8 mouse cellular contexts compared by ENCODE assay signal in genomic region chr4:148951821-148952291, GRCm38 (mm10).
DNase-seq lines count a peak whose midpoint lies in the region; ATAC-seq and TF ChIP-seq lines count a peak whose summit lies in the region.

No protein-coding gene starts in this region.

- no peak overlapping the region for H3K27ac ChIP-seq in testis, adult 2 months (ENCODE audit: control insufficient read depth, insufficient read depth, low read depth, low read length)
- no peak overlapping the region for H3K27ac ChIP-seq in midbrain, embryonic 13.5 days

- H3K4me3 ChIP-seq in testis, adult 2 months (ENCODE audit: control insufficient read depth, low read depth, low read length), result peak overlapping the region; percentile 60
- H3K4me3 ChIP-seq in midbrain, embryonic 13.5 days (replicated peaks), result peak overlapping the region; percentile 47

- H3K4me2 ChIP-seq in midbrain, embryonic 13.5 days (replicated peaks), result peak overlapping the region; percentile 87

- no peak for TF ChIP-seq CTCF in testis, adult 2 months (IDR thresholded peaks at IDR 0.05; ENCODE audit: control insufficient read depth, insufficient read depth, insufficient replicate concordance, low read depth, low read length)

- H3K9ac ChIP-seq in midbrain, embryonic 13.5 days (replicated peaks), result peak overlapping the region; percentile 74

- no peak for ATAC-seq in cerebellum, adult (ENCODE audit: insufficient number of reproducible peaks, low FRiP score, low TSS enrichment)
- peak; percentile 44 for ATAC-seq in midbrain, embryonic 13.5 days
- ATAC-seq in CD4-positive, CD25-positive, alpha-beta regulatory T cell, adult 4 months, result no peak

- no peaks in the 10 kb centered on the region for H3K27me3 ChIP-seq in testis, adult 2 months (ENCODE audit: control insufficient read depth, insufficient read depth, low read length)
- peaks cover 86% of the 10 kb centered on the region for H3K27me3 ChIP-seq in midbrain, embryonic 13.5 days

- H3K4me1 ChIP-seq in testis, adult 2 months (ENCODE audit: control insufficient read depth, insufficient read depth, low read length), result peaks cover 29% of the 10 kb centered on the region
- H3K4me1 ChIP-seq in midbrain, embryonic 13.5 days (replicated peaks), result peaks cover 43% of the 10 kb centered on the region

- H3K9me3 ChIP-seq in midbrain, embryonic 13.5 days, result no peaks in the 10 kb centered on the region

- peak; percentile 23 for DNase-seq in cerebellum, adult 8-10 months
- DNase-seq in testis, postnatal 14 days (ENCODE audit: low spot score), result no peak
- DNase-seq in kidney, postnatal 4 days, result peak; percentile 51 to 62
- no peak for DNase-seq in B cell, adult 2 months

- no peak for TF ChIP-seq POLR2A in testis, adult 2 months (IDR thresholded peaks at IDR 0.05; ENCODE audit: control insufficient read depth, low read depth, low read length)

- H3K36me3 ChIP-seq in testis, adult 2 months (ENCODE audit: control insufficient read depth, insufficient read depth, low read length), result no peaks in the 10 kb centered on the region
- no peaks in the 10 kb centered on the region for H3K36me3 ChIP-seq in midbrain, embryonic 13.5 days

- 4% methylated on average over 44 of the region's 44 CpGs for WGBS in midbrain, embryonic 13.5 days

Comparison
In these comparisons a context has a peak if more than half of its experiments do, and no peak if none do; other contexts are left out.
1. DNase-seq: peak in cerebellum, adult 8-10 months (single experiment) and kidney, postnatal 4 days (2 of 2); none in testis, postnatal 14 days (single experiment) and B cell, adult 2 months (0 of 2).